Mouse (Mus musculus) stomach, embryonic 15.5 days (tissue): ENCODE data around the gene Ano6. TPM values are rescaled to one million over a fixed set of nuclear protein-coding genes. Genes with fewer than 3 reads are reported as not detected.

Experiments
- ATAC-seq: fragments of 200-750 bp; cut with Nextera tagmentation; 2 replicates; pipeline ENCODE4 v1.8.0; 2017; ENCODE audit warnings: low read depth, moderate number of reproducible peaks, moderate TSS enrichment; ENCODE audit not compliant: insufficient read depth, low FRiP score
- H3K27ac ChIP-seq: fragments of 300-500 bp; sonication (generic); 2 replicates; pipeline ENCODE4 v1.5.1; 2015; ENCODE audit warnings: mild to moderate bottlenecking, inconsistent platforms
- H3K27me3 ChIP-seq: fragments of 300-500 bp; sonication (generic); replicated peaks from 2 replicates; pipeline ENCODE4 v1.6.1; 2015; ENCODE audit warnings: inconsistent platforms
- H3K36me3 ChIP-seq: fragments of 300-500 bp; sonication (generic); 2 replicates; pipeline ENCODE4 v1.6.1; 2015; ENCODE audit warnings: inconsistent platforms
- H3K4me1 ChIP-seq: fragments of 300-500 bp; sonication (generic); 2 replicates; pipeline ENCODE4 v1.6.1; 2015; ENCODE audit warnings: inconsistent platforms
- H3K4me2 ChIP-seq: fragments of 300-500 bp; sonication (generic); 2 replicates; pipeline ENCODE4 v1.6.1; 2015; ENCODE audit warnings: mild to moderate bottlenecking, inconsistent platforms
- H3K4me3 ChIP-seq: fragments of 300-500 bp; sonication (generic); replicated peaks from 2 replicates; pipeline ENCODE4 v1.5.1; 2015; ENCODE audit warnings: inconsistent platforms
- H3K9ac ChIP-seq: fragments of 300-500 bp; sonication (generic); 2 replicates; pipeline ENCODE4 v1.6.1; 2015; ENCODE audit warnings: inconsistent platforms
- H3K9me3 ChIP-seq: fragments of 300-500 bp; sonication (generic); 2 replicates; pipeline ENCODE4 v1.6.1; 2016; ENCODE audit warnings: inconsistent platforms
- WGBS: fragments of 180-500 bp; shearing (Covaris S2); methylation state at CpG from one replicate; pipeline ENCODE4 v1.1.7; 2015; 5-methylcytosine and 5-hydroxymethylcytosine counted together
- polyA plus RNA-seq: library from polyadenylated mRNA; unstranded; fragments of >200 nt; fragmentation: Nextera tagmentation; extraction: Ambion mirVana; gene quantifications from 2 replicates; pipeline ENCODE4 v1.2.1, GENCODE M21; 2015

Gene Ano6
- polyA plus RNA-seq, 1 experiment from 2014 or later: 37.8 TPM

GRCm38 (mm10) chr15:95855953-95856352 lies 65.3 kb downstream of the Ano6 start:
- no peak overlapping the region for H3K4me2 ChIP-seq
- no peaks in the 10 kb centered on the region for H3K27me3 ChIP-seq
- ATAC-seq: peak; percentile 63
- no peaks in the 10 kb centered on the region for H3K36me3 ChIP-seq
- H3K9ac ChIP-seq: no peak overlapping the region
- WGBS: 27% methylated on average over 7 of the region's 7 CpGs
- no peak overlapping the region for H3K4me3 ChIP-seq
- peaks cover 9% of the 10 kb centered on the region; the same call in 1 of the 2 replicates for H3K4me1 ChIP-seq
- H3K9me3 ChIP-seq: no peaks in the 10 kb centered on the region
- peak overlapping the region; percentile 28; the same call in 1 of the 2 replicates for H3K27ac ChIP-seq

- Histone ChIP-seq H3K4me3 (no peak overlapping the region), H3K4me2 (no peak overlapping the region), H3K9me3 (no peaks in the 10 kb centered on the region), H3K27me3 (no peaks in the 10 kb centered on the region), H3K4me1 (peaks cover 9% of the 10 kb centered on the region; the same call in 1 of the 2 replicates), H3K9ac (no peak overlapping the region), H3K27ac (no peak overlapping the region), H3K36me3 (no peaks in the 10 kb centered on the region)
- peak; percentile 25 for ATAC-seq
- 58% methylated on average over 8 of the region's 8 CpGs for WGBS
Measured at GRCm38 (mm10) chr15:95856684-95857595, 66.3 kb downstream of the Ano6 start.

- Histone ChIP-seq H3K27ac (no peak overlapping the region), H3K9me3 (no peaks in the 10 kb centered on the region), H3K27me3 (no peaks in the 10 kb centered on the region), H3K4me2 (no peak overlapping the region), H3K36me3 (no peaks in the 10 kb centered on the region), H3K4me3 (no peak overlapping the region), H3K9ac (no peak overlapping the region), H3K4me1 (peaks cover 9% of the 10 kb centered on the region; the same call in 1 of the 2 replicates)
- WGBS: 80% methylated on average over 9 of the region's 9 CpGs
- 0 out of 2 replicates have a peak, but pooled peaks have one; percentile 24 for ATAC-seq
Measured at GRCm38 (mm10) chr15:95858876-95859655, 68.4 kb downstream of the Ano6 start.

- Histone ChIP-seq H3K27ac (no peak overlapping the region), H3K27me3 (no peaks in the 10 kb centered on the region), H3K4me1 (no peaks in the 10 kb centered on the region), H3K9ac (no peak overlapping the region), H3K4me3 (no peak overlapping the region), H3K4me2 (no peak overlapping the region), H3K9me3 (no peaks in the 10 kb centered on the region), H3K36me3 (0 out of 2 replicates have a peak, but pooled peaks cover 4% of the 10 kb centered on the region)
- 85% methylated on average over 17 of the region's 17 CpGs for WGBS
- ATAC-seq: no peak
Measured at GRCm38 (mm10) chr15:95863865-95864660, 73.4 kb downstream of the Ano6 start.

- 0 out of 2 replicates have a peak, but pooled peaks cover 4% of the 10 kb centered on the region for H3K36me3 ChIP-seq
- no peaks in the 10 kb centered on the region for H3K27me3 ChIP-seq
- WGBS: 89% methylated on average over 17 of the region's 17 CpGs
- H3K9ac ChIP-seq: no peak overlapping the region
- no peak for ATAC-seq
- H3K4me2 ChIP-seq: no peak overlapping the region
- H3K4me1 ChIP-seq: no peaks in the 10 kb centered on the region
- no peaks in the 10 kb centered on the region for H3K9me3 ChIP-seq
- H3K4me3 ChIP-seq: no peak overlapping the region
- H3K27ac ChIP-seq: no peak overlapping the region
Measured at GRCm38 (mm10) chr15:95865311-95866100, 74.9 kb downstream of the Ano6 start.

- H3K4me3 ChIP-seq: no peak overlapping the region
- 76% methylated on average over 4 of the region's 4 CpGs for WGBS
- no peaks in the 10 kb centered on the region for H3K4me1 ChIP-seq
- H3K9ac ChIP-seq: no peak overlapping the region
- no peak for ATAC-seq
- H3K4me2 ChIP-seq: no peak overlapping the region
- H3K36me3 ChIP-seq: 0 out of 2 replicates have a peak, but pooled peaks cover 4% of the 10 kb centered on the region
- no peak overlapping the region for H3K27ac ChIP-seq
- no peaks in the 10 kb centered on the region for H3K9me3 ChIP-seq
- H3K27me3 ChIP-seq: no peaks in the 10 kb centered on the region
Measured at GRCm38 (mm10) chr15:95868172-95868571, 77.5 kb downstream of the Ano6 start.

GRCm38 (mm10) chr15:95869611-95870010 lies 79.0 kb downstream of the Ano6 start:
- no peaks in the 10 kb centered on the region for H3K27me3 ChIP-seq
- H3K27ac ChIP-seq: no peak overlapping the region
- 84% methylated on average over 5 of the region's 5 CpGs for WGBS
- no peaks in the 10 kb centered on the region for H3K4me1 ChIP-seq
- H3K9me3 ChIP-seq: no peaks in the 10 kb centered on the region
- no peak overlapping the region for H3K4me2 ChIP-seq
- 0 out of 2 replicates have a peak, but pooled peaks cover 4% of the 10 kb centered on the region for H3K36me3 ChIP-seq
- no peak for ATAC-seq
- H3K4me3 ChIP-seq: no peak overlapping the region
- no peak overlapping the region for H3K9ac ChIP-seq

GRCm38 (mm10) chr15:95871631-95872030 lies 81.0 kb downstream of the Ano6 start:
- H3K4me2 ChIP-seq: no peak overlapping the region
- H3K9ac ChIP-seq: no peak overlapping the region
- no peaks in the 10 kb centered on the region for H3K9me3 ChIP-seq
- no peaks in the 10 kb centered on the region for H3K4me1 ChIP-seq
- no peak for ATAC-seq
- no peaks in the 10 kb centered on the region for H3K36me3 ChIP-seq
- 73% methylated on average over 15 of the region's 15 CpGs for WGBS
- H3K4me3 ChIP-seq: no peak overlapping the region
- no peaks in the 10 kb centered on the region for H3K27me3 ChIP-seq
- H3K27ac ChIP-seq: no peak overlapping the region

- WGBS: 79% methylated on average over 8 of the region's 8 CpGs
- no peak overlapping the region for H3K4me2 ChIP-seq
- no peaks in the 10 kb centered on the region for H3K27me3 ChIP-seq
- H3K27ac ChIP-seq: no peak overlapping the region
- H3K9me3 ChIP-seq: no peaks in the 10 kb centered on the region
- no peak overlapping the region for H3K9ac ChIP-seq
- no peak overlapping the region for H3K4me3 ChIP-seq
- no peaks in the 10 kb centered on the region for H3K36me3 ChIP-seq
- no peaks in the 10 kb centered on the region for H3K4me1 ChIP-seq
- ATAC-seq: no peak
Measured at GRCm38 (mm10) chr15:95872447-95872846, 81.8 kb downstream of the Ano6 start.

GRCm38 (mm10) chr15:95873276-95873675 lies 82.6 kb downstream of the Ano6 start:
- Histone ChIP-seq H3K4me3 (no peak overlapping the region), H3K4me2 (no peak overlapping the region), H3K9me3 (no peaks in the 10 kb centered on the region), H3K9ac (no peak overlapping the region), H3K27me3 (no peaks in the 10 kb centered on the region), H3K4me1 (no peaks in the 10 kb centered on the region), H3K36me3 (no peaks in the 10 kb centered on the region), H3K27ac (no peak overlapping the region)
- 41% methylated on average over 1 of the region's 1 CpGs for WGBS
- ATAC-seq: no peak

- H3K27ac ChIP-seq: no peak overlapping the region
- no peaks in the 10 kb centered on the region for H3K9me3 ChIP-seq
- 83% methylated on average over 5 of the region's 5 CpGs for WGBS
- no peaks in the 10 kb centered on the region for H3K36me3 ChIP-seq
- no peak overlapping the region for H3K9ac ChIP-seq
- ATAC-seq: no peak
- H3K4me1 ChIP-seq: no peaks in the 10 kb centered on the region
- H3K4me2 ChIP-seq: no peak overlapping the region
- H3K27me3 ChIP-seq: no peaks in the 10 kb centered on the region
- H3K4me3 ChIP-seq: no peak overlapping the region
Measured at GRCm38 (mm10) chr15:95874216-95874615, 83.6 kb downstream of the Ano6 start.
